Mouse (Mus musculus) Patski (cell line): ENCODE measurements at regions not wholly inside any gene's neighbourhood (a gene's known extent, or its start where the extent isn't known, plus 50 kb on each side); places are given as distances from the start of the nearest gene placed in this dataset.

Experiments
- ATAC-seq: fragments of 100-300 bp; one replicate; pipeline ENCODE4 v1.8.0; 2021
- CTCF ChIA-PET: fragments of 350-600 bp; sonication (Branson Sonifier 250); formaldehyde crosslinking; loops from one replicate; lab custom pipeline; 2022; ENCODE audit warnings: inconsistent platforms; lab: Charles Lee
- POLR2A ChIA-PET: fragments of 350-600 bp; sonication (Branson Sonifier 250); formaldehyde crosslinking; loops from one replicate; lab custom pipeline; 2022; ENCODE audit warnings: antibody characterized with exemption, inconsistent platforms; lab: Charles Lee
- DNase-seq: peaks from one replicate; pipeline ENCODE4 v3.0.0-alpha.2; 2011; ENCODE audit warnings: low read depth, low spot score
- H3K27me3 ChIP-seq: fragments of 371-371 bp; one replicate; pipeline ENCODE4 v1.5.1; 2021
- CTCF ChIP-seq: fragments of 100-300 bp; IDR thresholded peaks from one replicate; pipeline ENCODE4 v1.5.1; 2021
- in situ Hi-C: fragments of 300-500 bp; cut with MboI; formaldehyde crosslinking; loops from 3 replicates; pipeline ENCODE4 v1.11.1; 2018; ENCODE audit warnings: low pct_unique_long_range_greater_than_20kb, mixed read lengths

DNA sequence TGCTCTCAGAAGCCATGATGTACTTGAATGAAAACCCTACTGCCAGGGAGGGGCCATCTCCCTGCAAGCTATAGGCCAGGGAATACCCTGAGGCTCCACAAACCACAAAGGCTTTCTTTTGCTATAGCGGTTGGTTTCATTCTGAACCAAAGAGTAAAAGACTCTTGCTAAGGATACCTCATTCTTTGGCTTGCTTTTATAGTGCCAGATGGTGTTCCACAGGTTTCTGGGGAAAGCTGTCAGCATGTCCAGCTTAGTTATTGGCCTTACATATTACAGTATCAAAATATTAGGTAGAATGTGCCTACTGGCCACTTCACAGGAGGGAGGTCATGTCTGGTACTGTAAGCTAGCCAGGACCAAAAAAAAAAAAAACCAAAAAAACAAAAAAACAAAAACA is 246.9 kb upstream of the Cdr1 start:
- in situ Hi-C loops: no loop called here
- DNase-seq (no peak), ATAC-seq (no peak)
- POLR2A ChIA-PET: no interaction called here
- H3K27me3 ChIP-seq: peaks cover 27% of the 10 kb centered on the region
- CTCF ChIA-PET: no interaction called here
- no peak for TF ChIP-seq CTCF

DNA sequence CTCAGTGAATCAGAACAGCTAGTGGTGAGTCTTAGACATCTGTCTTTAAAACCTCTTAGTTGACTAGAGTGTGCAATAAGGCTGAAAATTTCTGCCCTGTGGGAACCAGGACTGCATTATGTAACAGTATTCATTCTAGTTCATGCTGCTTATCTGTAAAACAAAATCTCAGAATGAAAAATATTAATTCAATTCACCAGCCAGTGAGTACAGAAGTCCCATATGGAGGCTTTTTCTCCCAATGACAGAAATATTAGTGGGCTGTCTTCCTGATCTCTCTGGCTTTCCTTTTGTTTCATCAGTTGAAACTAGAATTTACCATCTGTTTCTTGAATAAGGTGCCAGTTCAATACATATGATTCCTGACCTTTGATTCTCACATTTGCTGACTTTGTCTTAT is 240.0 kb upstream of the Cdr1 start:
- CTCF ChIA-PET: no interaction called here
- POLR2A ChIA-PET: no interaction called here
- no peak for TF ChIP-seq CTCF
- peaks cover 53% of the 10 kb centered on the region for H3K27me3 ChIP-seq
- in situ Hi-C loops: no loop called here
- DNase-seq (no peak), ATAC-seq (no peak)

DNA sequence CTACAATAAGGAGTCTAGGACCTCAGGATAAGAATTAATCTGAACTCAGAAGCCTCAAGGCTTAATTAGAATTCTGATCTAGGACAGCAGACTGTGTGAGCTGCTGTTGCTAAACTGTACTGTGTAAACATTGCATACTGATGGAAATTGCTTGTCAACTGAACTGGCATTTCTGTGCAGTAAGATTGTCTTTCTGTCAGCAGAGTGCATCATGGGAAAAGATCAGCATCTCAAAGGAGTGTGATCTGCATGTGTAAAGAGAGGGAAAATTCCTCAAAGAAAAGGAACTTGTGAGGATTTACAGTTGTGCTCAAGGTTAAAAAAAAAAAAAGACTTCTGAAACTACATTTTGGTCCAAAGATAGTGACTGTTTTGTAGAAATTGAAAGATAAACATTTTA is 207.8 kb upstream of the Cdr1 start:
- CTCF ChIA-PET: no interaction called here
- no peak for ATAC-seq

DNA sequence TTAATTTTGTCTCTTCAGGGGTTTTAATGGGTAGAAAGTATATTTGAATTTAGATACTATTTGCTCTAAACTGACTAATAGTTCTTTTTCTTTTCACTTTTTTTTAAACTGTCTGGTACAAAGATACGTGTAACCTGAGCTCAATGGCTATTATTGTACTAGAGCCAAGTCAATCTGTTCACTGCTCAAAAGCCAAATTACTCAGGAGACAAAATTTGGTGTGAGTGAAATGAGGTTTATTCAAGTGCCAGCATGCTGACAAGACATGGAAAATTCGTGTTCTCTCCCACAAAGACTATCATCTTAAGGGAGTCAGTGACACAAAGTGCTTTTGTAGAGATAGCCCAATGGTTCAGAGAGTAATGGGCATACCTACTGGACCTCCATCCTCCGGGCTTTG is 206.3 kb upstream of the Cdr1 start:
- no peak for TF ChIP-seq CTCF
- ATAC-seq: no peak
- in situ Hi-C loops: no loop called here
- ChIA-PET POLR2A (no interaction called here), CTCF (no interaction called here)
- no peak for DNase-seq
- peaks cover 22% of the 10 kb centered on the region for H3K27me3 ChIP-seq

More for the DNA sequence above, 207.8 kb upstream of the Cdr1 start:
- in situ Hi-C loops: no loop called here
- TF ChIP-seq CTCF: no peak
- POLR2A ChIA-PET: no interaction called here
- DNase-seq: no peak
- H3K27me3 ChIP-seq: peaks cover 12% of the 10 kb centered on the region
